Mouse (Mus musculus): Measurements from ENCODE around the gene Gin1. TPM values are rescaled to one million over a fixed set of nuclear protein-coding genes. Genes with fewer than 3 reads are reported as not detected.

Gene Gin1
- polyA plus RNA-seq, 1 experiment from 2014 or later = 18.0 TPM

- no peaks in the 10 kb centered on the region for H3K9me3 ChIP-seq
- H3K36me3 ChIP-seq = 0 out of 2 replicates have a peak, but pooled peaks cover 4% of the 10 kb centered on the region
- no peaks in the 10 kb centered on the region for H3K27me3 ChIP-seq
- H3K9ac ChIP-seq = no peak overlapping the region
- WGBS = 86% methylated on average over 2 of the region's 2 CpGs
- H3K4me3 ChIP-seq = no peak overlapping the region
- no peak overlapping the region for H3K27ac ChIP-seq
- H3K4me2 ChIP-seq (replicated peaks) = no peak overlapping the region
- no peaks in the 10 kb centered on the region for H3K4me1 ChIP-seq
- ATAC-seq (ENCODE audit: insufficient number of reproducible peaks, insufficient read depth, low FRiP score, low TSS enrichment) = no peak
Measured at GRCm38 (mm10) chr1:97788490-97788889, 18.5 kb downstream of the Gin1 start.

GRCm38 (mm10) chr1:97794110-97794509 is 24.1 kb downstream of the Gin1 start:
- no peak overlapping the region for H3K4me3 ChIP-seq
- ATAC-seq (ENCODE audit: insufficient number of reproducible peaks, insufficient read depth, low FRiP score, low TSS enrichment) = no peak
- WGBS = 90% methylated on average over 3 of the region's 3 CpGs
- H3K4me1 ChIP-seq = no peaks in the 10 kb centered on the region
- H3K9ac ChIP-seq = no peak overlapping the region
- no peaks in the 10 kb centered on the region for H3K9me3 ChIP-seq
- H3K4me2 ChIP-seq (replicated peaks) = no peak overlapping the region
- no peak overlapping the region for H3K27ac ChIP-seq
- H3K27me3 ChIP-seq = no peaks in the 10 kb centered on the region
- no peaks in the 10 kb centered on the region for H3K36me3 ChIP-seq

DNA sequence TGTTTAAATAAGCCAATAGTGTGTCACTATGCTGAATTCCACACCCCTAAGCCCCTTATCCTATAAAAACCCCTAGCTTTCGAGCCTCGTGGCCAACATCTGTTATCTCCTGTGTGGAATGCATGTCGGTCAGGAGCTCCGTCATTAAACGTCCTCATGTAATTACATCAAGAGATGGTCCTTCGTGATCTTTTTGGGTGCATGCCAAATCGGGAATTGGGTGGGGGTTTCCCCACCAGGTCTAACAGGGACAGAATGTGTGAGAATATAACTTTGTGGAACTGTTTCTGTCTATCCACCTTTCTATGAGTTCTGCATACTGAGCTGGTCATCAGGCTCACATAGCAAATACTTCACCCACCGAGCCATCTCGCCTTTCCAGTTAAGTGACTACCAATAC is 26.0 kb downstream of the Gin1 start:
- no peaks in the 10 kb centered on the region for H3K4me1 ChIP-seq
- H3K9me3 ChIP-seq = no peaks in the 10 kb centered on the region
- WGBS = 84% methylated on average over 9 of the region's 9 CpGs
- no peak for ATAC-seq (ENCODE audit: insufficient number of reproducible peaks, insufficient read depth, low FRiP score, low TSS enrichment)
- H3K4me3 ChIP-seq = no peak overlapping the region
- no peak overlapping the region for H3K27ac ChIP-seq
- H3K9ac ChIP-seq = no peak overlapping the region
- H3K27me3 ChIP-seq = no peaks in the 10 kb centered on the region
- no peak overlapping the region for H3K4me2 ChIP-seq (replicated peaks)
- H3K36me3 ChIP-seq = no peaks in the 10 kb centered on the region

DNA sequence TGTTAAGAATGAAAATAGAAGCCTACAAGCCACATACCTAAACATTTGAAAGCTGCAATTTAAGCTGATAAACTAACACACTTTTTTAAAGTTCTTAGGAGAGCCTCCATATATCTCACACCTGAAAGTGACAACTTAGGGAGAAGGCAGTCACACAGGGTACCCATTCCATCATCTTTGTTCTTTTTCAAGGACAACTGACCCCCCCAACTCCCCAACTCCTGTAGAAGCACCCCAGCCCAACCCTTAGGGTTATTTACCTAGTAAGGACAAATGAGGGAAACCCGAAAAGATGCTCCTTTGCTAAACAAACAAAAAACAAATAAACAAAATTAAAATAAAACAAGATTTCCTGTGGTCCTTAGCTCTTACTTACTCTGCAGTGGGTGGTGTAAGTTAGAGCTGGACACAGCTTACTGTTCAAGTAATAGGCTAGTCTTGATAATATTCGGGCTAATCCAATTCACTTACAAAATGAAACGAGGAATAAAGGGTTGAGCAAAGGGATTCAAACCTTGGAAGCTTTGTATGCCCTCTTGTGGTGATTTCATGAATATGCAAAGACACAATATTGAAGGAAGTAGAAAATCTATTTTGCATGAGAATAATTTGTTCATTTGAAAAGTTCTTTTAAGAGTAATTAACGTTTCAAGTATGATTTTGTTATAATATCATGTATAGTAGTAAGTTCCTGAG is 32.4 kb downstream of the Gin1 start:
- no peaks in the 10 kb centered on the region for H3K9me3 ChIP-seq

GRCm38 (mm10) chr1:97804520-97804919 is 34.5 kb downstream of the Gin1 start:
- Histone ChIP-seq H3K27ac (no peak overlapping the region), H3K4me2 (replicated peaks) (no peak overlapping the region), H3K4me3 (no peak overlapping the region), H3K9ac (no peak overlapping the region), H3K36me3 (no peaks in the 10 kb centered on the region), H3K4me1 (no peaks in the 10 kb centered on the region), H3K9me3 (no peaks in the 10 kb centered on the region), H3K27me3 (no peaks in the 10 kb centered on the region)
- no peak for ATAC-seq (ENCODE audit: insufficient number of reproducible peaks, insufficient read depth, low FRiP score, low TSS enrichment)

More for the DNA sequence above, 32.4 kb downstream of the Gin1 start:
- 49% methylated on average over 4 of the region's 4 CpGs for WGBS
- Histone ChIP-seq H3K4me2 (replicated peaks) (no peak overlapping the region), H3K4me1 (no peaks in the 10 kb centered on the region), H3K36me3 (no peaks in the 10 kb centered on the region), H3K9ac (no peak overlapping the region), H3K4me3 (no peak overlapping the region), H3K27me3 (no peaks in the 10 kb centered on the region), H3K27ac (no peak overlapping the region)
- no peak for ATAC-seq (ENCODE audit: insufficient number of reproducible peaks, insufficient read depth, low FRiP score, low TSS enrichment)

- Histone ChIP-seq H3K4me1 (no peaks in the 10 kb centered on the region), H3K4me3 (no peak overlapping the region), H3K9ac (no peak overlapping the region)
Measured at GRCm38 (mm10) chr1:97809255-97809912, 39.4 kb downstream of the Gin1 start.

DNA sequence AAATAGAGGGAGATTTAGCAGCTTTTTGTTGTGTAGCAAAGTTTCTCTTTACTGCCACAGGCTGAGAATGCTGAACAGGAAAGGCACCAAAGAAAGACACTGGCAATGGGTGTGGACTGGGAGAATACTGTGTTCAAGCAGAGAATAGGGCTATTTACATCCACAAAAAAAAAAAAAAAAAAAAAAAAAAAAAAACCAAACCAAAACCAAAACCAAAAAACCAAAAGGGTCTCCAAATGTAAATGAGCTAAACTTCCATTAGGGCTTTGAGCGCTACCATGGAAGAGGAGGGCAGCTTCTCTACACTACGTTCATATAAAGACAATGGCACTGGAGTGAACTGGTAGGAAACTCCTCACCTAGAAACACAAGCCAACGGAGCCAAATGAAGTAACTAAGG is 51.3 kb downstream of the Gin1 start:
- H3K4me3 ChIP-seq = no peak overlapping the region
- no peaks in the 10 kb centered on the region for H3K4me1 ChIP-seq
- no peak for ATAC-seq (ENCODE audit: insufficient number of reproducible peaks, insufficient read depth, low FRiP score, low TSS enrichment)
- no peaks in the 10 kb centered on the region for H3K36me3 ChIP-seq
- H3K27me3 ChIP-seq = no peaks in the 10 kb centered on the region
- WGBS = 85% methylated on average over 3 of the region's 3 CpGs
- H3K9me3 ChIP-seq = no peaks in the 10 kb centered on the region
- no peak overlapping the region for H3K27ac ChIP-seq
- no peak overlapping the region for H3K4me2 ChIP-seq (replicated peaks)
- no peak overlapping the region for H3K9ac ChIP-seq

More at GRCm38 (mm10) chr1:97809255-97809912, 39.4 kb downstream of the Gin1 start:
- ATAC-seq (ENCODE audit: insufficient number of reproducible peaks, insufficient read depth, low FRiP score, low TSS enrichment) = no peak
- no peaks in the 10 kb centered on the region for H3K27me3 ChIP-seq
- no peak overlapping the region for H3K4me2 ChIP-seq (replicated peaks)
- no peaks in the 10 kb centered on the region for H3K36me3 ChIP-seq
- H3K27ac ChIP-seq = no peak overlapping the region
- WGBS = 44% methylated on average over 2 of the region's 2 CpGs
- no peaks in the 10 kb centered on the region for H3K9me3 ChIP-seq

GRCm38 (mm10) chr1:97822203-97822602 is 52.2 kb downstream of the Gin1 start:
- no peak for ATAC-seq (ENCODE audit: insufficient number of reproducible peaks, insufficient read depth, low FRiP score, low TSS enrichment)
- Histone ChIP-seq H3K4me3 (no peak overlapping the region), H3K9ac (no peak overlapping the region), H3K4me2 (replicated peaks) (no peak overlapping the region), H3K36me3 (no peaks in the 10 kb centered on the region), H3K27me3 (no peaks in the 10 kb centered on the region), H3K27ac (no peak overlapping the region), H3K9me3 (no peaks in the 10 kb centered on the region), H3K4me1 (no peaks in the 10 kb centered on the region)
- WGBS = 78% methylated on average over 5 of the region's 5 CpGs

- Histone ChIP-seq H3K4me1 (no peaks in the 10 kb centered on the region), H3K9me3 (no peaks in the 10 kb centered on the region), H3K27me3 (no peaks in the 10 kb centered on the region), H3K4me3 (no peak overlapping the region), H3K36me3 (no peaks in the 10 kb centered on the region), H3K27ac (no peak overlapping the region), H3K4me2 (replicated peaks) (no peak overlapping the region), H3K9ac (no peak overlapping the region)
- 94% methylated on average over 7 of the region's 7 CpGs for WGBS
- no peak for ATAC-seq (ENCODE audit: insufficient number of reproducible peaks, insufficient read depth, low FRiP score, low TSS enrichment)
Measured at GRCm38 (mm10) chr1:97822904-97823303, 52.9 kb downstream of the Gin1 start.

- Histone ChIP-seq H3K4me3 (no peak overlapping the region), H3K27me3 (no peaks in the 10 kb centered on the region), H3K36me3 (no peaks in the 10 kb centered on the region), H3K27ac (no peak overlapping the region), H3K4me2 (replicated peaks) (no peak overlapping the region), H3K4me1 (no peaks in the 10 kb centered on the region), H3K9me3 (no peaks in the 10 kb centered on the region), H3K9ac (no peak overlapping the region)
- whole genome bisulfite sequencing = 67% methylated on average over 2 of the region's 2 CpGs
- no peak for ATAC-seq (ENCODE audit: insufficient number of reproducible peaks, insufficient read depth, low FRiP score, low TSS enrichment)
Measured at GRCm38 (mm10) chr1:97827566-97827965, 57.6 kb downstream of the Gin1 start.

- no peaks in the 10 kb centered on the region for H3K9me3 ChIP-seq
- WGBS = 90% methylated on average over 5 of the region's 5 CpGs
- ATAC-seq (ENCODE audit: insufficient number of reproducible peaks, insufficient read depth, low FRiP score, low TSS enrichment) = no peak
- H3K9ac ChIP-seq = no peak overlapping the region
- no peak overlapping the region for H3K4me3 ChIP-seq
- no peak overlapping the region for H3K27ac ChIP-seq
- no peaks in the 10 kb centered on the region for H3K27me3 ChIP-seq
- H3K4me2 ChIP-seq (replicated peaks) = no peak overlapping the region
- H3K4me1 ChIP-seq = no peaks in the 10 kb centered on the region
- no peaks in the 10 kb centered on the region for H3K36me3 ChIP-seq
Measured at GRCm38 (mm10) chr1:97828087-97828486, 58.1 kb downstream of the Gin1 start.

Measured in embryonic facial prominence, embryonic 12.5 days (tissue).